ENCODE assay signal across 19 mouse cellular contexts in genomic region chr11:16670282-16670681, GRCm38 (mm10).
"Had no signal": no experiment of that assay in that cellular context is flagged by ENCODE, and none has a peak within 500 bp of the region (broad histone marks: within the 10 kb centered on the region; RNA-seq: fewer than 3 reads in every experiment).

No protein-coding gene starts in this region.

- H3K36me3 ChIP-seq: kidney, embryonic 15.5 days; limb, embryonic 10.5 days; limb, embryonic 13.5 days; liver, embryonic 12.5 days; liver, embryonic 15.5 days; lung, embryonic 15.5 days; midbrain, embryonic 10.5 days; midbrain, embryonic 13.5 days; stomach, embryonic 15.5 days had no signal

- H3K4me1 ChIP-seq: kidney, embryonic 15.5 days; limb, embryonic 10.5 days; limb, embryonic 13.5 days; liver, embryonic 12.5 days; liver, embryonic 15.5 days; lung, embryonic 15.5 days; megakaryocyte, embryonic 14.5 days; midbrain, embryonic 10.5 days; midbrain, embryonic 13.5 days; stomach, embryonic 15.5 days had no signal

- ATAC-seq: liver, embryonic 12.5 days; midbrain, embryonic 13.5 days had no signal

- DNase-seq: kidney, adult 11 months; kidney, adult 8-10 months; kidney, postnatal 10 days; kidney, postnatal 36 days; liver; lung, adult 18-20 months; lung, postnatal 10 days; lung, postnatal 36 days; thymus, postnatal 25 days had no signal

- H3K4me3 ChIP-seq: kidney, embryonic 15.5 days; limb, embryonic 10.5 days; limb, embryonic 13.5 days; liver, embryonic 12.5 days; liver, embryonic 15.5 days; lung, embryonic 15.5 days; megakaryocyte, embryonic 14.5 days; midbrain, embryonic 10.5 days; midbrain, embryonic 13.5 days; stomach, embryonic 15.5 days had no signal

- H3K27me3 ChIP-seq: kidney, embryonic 15.5 days; limb, embryonic 13.5 days; liver, embryonic 12.5 days; liver, embryonic 15.5 days; lung, embryonic 15.5 days; megakaryocyte, embryonic 14.5 days; midbrain, embryonic 13.5 days; stomach, embryonic 15.5 days had no signal

- H3K27ac ChIP-seq: kidney, embryonic 15.5 days; limb, embryonic 10.5 days; limb, embryonic 13.5 days; liver, embryonic 12.5 days; liver, embryonic 15.5 days; lung, embryonic 15.5 days; midbrain, embryonic 10.5 days; midbrain, embryonic 13.5 days; stomach, embryonic 15.5 days had no signal

- H3K9me3 ChIP-seq: kidney, embryonic 15.5 days; limb, embryonic 10.5 days; limb, embryonic 13.5 days; liver, embryonic 12.5 days; liver, embryonic 15.5 days; lung, embryonic 15.5 days; megakaryocyte, embryonic 14.5 days; midbrain, embryonic 10.5 days; midbrain, embryonic 13.5 days; stomach, embryonic 15.5 days had no signal

- H3K4me2 ChIP-seq: kidney, embryonic 15.5 days; limb, embryonic 13.5 days; liver, embryonic 12.5 days; liver, embryonic 15.5 days; lung, embryonic 15.5 days; midbrain, embryonic 13.5 days; stomach, embryonic 15.5 days had no signal

- H3K9ac ChIP-seq: kidney, embryonic 15.5 days; limb, embryonic 13.5 days; liver, embryonic 12.5 days; liver, embryonic 15.5 days; lung, embryonic 15.5 days; midbrain, embryonic 13.5 days; stomach, embryonic 15.5 days had no signal
